Mouse (Mus musculus): Measurements from ENCODE around the gene Chst10. TPM values are rescaled to one million over a fixed set of nuclear protein-coding genes. Genes with fewer than 3 reads are reported as not detected.

Chst10 gene
- polyA plus RNA-seq, 1 experiment from 2014 or later = 14.3 TPM

DNA sequence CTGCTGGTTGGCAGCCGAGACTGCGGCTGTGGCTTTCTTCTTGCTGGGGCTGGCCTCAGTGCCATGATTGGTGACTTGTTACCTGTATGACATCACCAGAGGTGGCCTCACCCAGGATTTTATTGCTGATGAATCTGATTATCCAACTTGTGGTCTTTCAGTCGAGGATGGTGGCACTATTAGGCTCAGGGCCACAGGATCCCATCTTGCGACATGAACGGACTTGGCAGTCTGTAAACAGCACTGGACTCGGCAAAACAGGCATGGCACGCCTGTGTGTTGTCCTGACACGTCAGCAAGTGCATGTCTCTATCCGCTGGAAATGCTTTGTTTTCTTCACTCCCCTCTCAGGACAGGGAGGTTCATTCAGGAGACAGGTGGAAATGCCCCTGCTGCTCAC lies 33.6 kb downstream of the Chst10 start:
- ATAC-seq (ENCODE audit: insufficient number of reproducible peaks, insufficient read depth, low FRiP score, low TSS enrichment, low read depth) = no peak
- WGBS = 74% methylated on average over 9 of the region's 9 CpGs
- H3K4me3 ChIP-seq = no peak overlapping the region
- H3K27ac ChIP-seq = no peak overlapping the region
- no peaks in the 10 kb centered on the region for H3K27me3 ChIP-seq
- H3K9me3 ChIP-seq = no peaks in the 10 kb centered on the region
- peaks cover 36% of the 10 kb centered on the region for H3K36me3 ChIP-seq
- no peak overlapping the region for H3K4me2 ChIP-seq
- H3K9ac ChIP-seq = 0 out of 2 replicates have a peak overlapping the region, but pooled peaks have one; percentile 11
- H3K4me1 ChIP-seq = no peaks in the 10 kb centered on the region

DNA sequence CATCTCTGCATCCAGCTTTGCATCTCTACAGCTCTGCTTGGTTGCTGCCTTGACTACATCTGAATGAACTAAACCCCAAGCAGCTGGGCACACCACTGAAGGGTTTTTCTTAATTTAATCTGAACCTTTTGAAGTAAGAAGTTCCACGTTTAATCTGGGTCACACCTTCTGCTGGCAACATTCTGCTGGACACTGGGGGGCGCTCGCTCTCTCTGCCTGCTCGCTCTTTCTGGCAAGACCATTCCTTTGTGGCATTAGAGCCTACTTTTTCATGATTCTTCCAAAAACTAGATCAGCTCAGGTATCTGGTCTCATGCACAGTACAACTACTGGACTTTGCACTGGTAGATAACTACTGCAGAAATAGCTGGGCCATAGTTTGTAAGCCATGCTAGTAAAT lies 35.7 kb downstream of the Chst10 start:
- Histone ChIP-seq H3K36me3 (peaks cover 28% of the 10 kb centered on the region), H3K9me3 (no peaks in the 10 kb centered on the region), H3K27ac (no peak overlapping the region), H3K4me3 (no peak overlapping the region), H3K27me3 (no peaks in the 10 kb centered on the region), H3K4me2 (no peak overlapping the region), H3K9ac (no peak overlapping the region), H3K4me1 (no peaks in the 10 kb centered on the region)
- ATAC-seq (ENCODE audit: insufficient number of reproducible peaks, insufficient read depth, low FRiP score, low TSS enrichment, low read depth) = no peak
- WGBS = 18% methylated on average over 4 of the region's 4 CpGs

DNA sequence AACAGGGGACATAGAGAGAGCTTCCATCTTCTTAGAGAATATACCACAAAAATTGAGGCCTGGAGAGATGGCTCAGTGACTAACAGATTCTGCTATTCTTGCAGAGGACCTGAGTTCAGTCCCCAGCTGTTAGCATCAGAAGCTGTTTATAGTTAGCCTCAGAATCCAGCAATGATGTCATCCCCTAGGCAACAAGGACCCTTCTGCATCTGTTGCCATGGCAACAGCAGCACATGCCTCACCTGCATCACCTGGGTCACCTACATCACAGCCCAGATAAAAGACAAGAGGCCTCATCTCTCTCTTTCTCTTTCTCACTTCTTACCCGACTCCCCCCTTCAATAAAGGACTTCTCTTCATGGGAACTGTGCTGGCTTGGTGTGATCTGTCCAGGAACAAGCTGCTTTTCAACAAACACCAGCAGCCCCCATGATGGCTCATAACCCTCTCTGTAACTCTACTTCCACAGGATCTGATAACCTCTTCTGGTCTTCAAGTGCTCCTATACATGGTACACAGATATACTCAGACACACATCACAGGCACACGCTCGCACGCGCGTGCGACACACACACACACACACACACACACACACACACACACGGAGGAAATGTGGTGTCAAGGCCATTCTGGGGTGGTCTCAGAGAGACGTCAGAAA lies 37.0 kb downstream of the Chst10 start:
- ATAC-seq (ENCODE audit: insufficient number of reproducible peaks, insufficient read depth, low FRiP score, low TSS enrichment, low read depth) = no peak
- Histone ChIP-seq H3K4me1 (no peaks in the 10 kb centered on the region), H3K9ac (no peak overlapping the region), H3K27ac (no peak overlapping the region), H3K27me3 (no peaks in the 10 kb centered on the region), H3K4me3 (no peak overlapping the region), H3K9me3 (no peaks in the 10 kb centered on the region), H3K4me2 (no peak overlapping the region), H3K36me3 (peaks cover 18% of the 10 kb centered on the region)
- 88% methylated on average over 9 of the region's 9 CpGs for WGBS

- H3K4me2 ChIP-seq = no peak overlapping the region
- peaks cover 12% of the 10 kb centered on the region for H3K36me3 ChIP-seq
- no peak overlapping the region for H3K4me3 ChIP-seq
- 83% methylated on average over 5 of the region's 5 CpGs for WGBS
- no peak overlapping the region for H3K9ac ChIP-seq
- H3K27me3 ChIP-seq = no peaks in the 10 kb centered on the region
- ATAC-seq (ENCODE audit: insufficient number of reproducible peaks, insufficient read depth, low FRiP score, low TSS enrichment, low read depth) = no peak
- no peaks in the 10 kb centered on the region for H3K9me3 ChIP-seq
- no peaks in the 10 kb centered on the region for H3K4me1 ChIP-seq
- H3K27ac ChIP-seq = no peak overlapping the region
Measured at GRCm38 (mm10) chr1:38860207-38860606, 37.8 kb downstream of the Chst10 start.

GRCm38 (mm10) chr1:38856196-38856595 lies 41.8 kb downstream of the Chst10 start:
- no peaks in the 10 kb centered on the region for H3K9me3 ChIP-seq
- no peak overlapping the region for H3K9ac ChIP-seq
- H3K27me3 ChIP-seq = no peaks in the 10 kb centered on the region; the same call in 1 of the 2 replicates
- no peak overlapping the region for H3K4me3 ChIP-seq
- H3K36me3 ChIP-seq = no peaks in the 10 kb centered on the region
- no peak overlapping the region for H3K4me2 ChIP-seq
- WGBS = 12% methylated on average over 3 of the region's 3 CpGs
- no peak for ATAC-seq (ENCODE audit: insufficient number of reproducible peaks, insufficient read depth, low FRiP score, low TSS enrichment, low read depth)
- H3K27ac ChIP-seq = no peak overlapping the region
- no peaks in the 10 kb centered on the region for H3K4me1 ChIP-seq

- Histone ChIP-seq H3K4me2 (no peak overlapping the region), H3K27ac (no peak overlapping the region), H3K4me3 (no peak overlapping the region), H3K36me3 (no peaks in the 10 kb centered on the region), H3K27me3 (no peaks in the 10 kb centered on the region; the same call in 1 of the 2 replicates), H3K9ac (no peak overlapping the region), H3K9me3 (no peaks in the 10 kb centered on the region), H3K4me1 (no peaks in the 10 kb centered on the region)
- 59% methylated on average over 2 of the region's 2 CpGs for WGBS
- no peak for ATAC-seq (ENCODE audit: insufficient number of reproducible peaks, insufficient read depth, low FRiP score, low TSS enrichment, low read depth)
Measured at GRCm38 (mm10) chr1:38852250-38852649, 45.7 kb downstream of the Chst10 start.

GRCm38 (mm10) chr1:38850650-38851049 lies 47.3 kb downstream of the Chst10 start:
- Histone ChIP-seq H3K27me3 (no peaks in the 10 kb centered on the region; the same call in 1 of the 2 replicates), H3K9ac (no peak overlapping the region), H3K4me3 (no peak overlapping the region), H3K4me2 (no peak overlapping the region), H3K27ac (no peak overlapping the region), H3K4me1 (no peaks in the 10 kb centered on the region), H3K9me3 (no peaks in the 10 kb centered on the region), H3K36me3 (no peaks in the 10 kb centered on the region)
- no peak for ATAC-seq (ENCODE audit: insufficient number of reproducible peaks, insufficient read depth, low FRiP score, low TSS enrichment, low read depth)
- 88% methylated on average over 2 of the region's 2 CpGs for WGBS

DNA sequence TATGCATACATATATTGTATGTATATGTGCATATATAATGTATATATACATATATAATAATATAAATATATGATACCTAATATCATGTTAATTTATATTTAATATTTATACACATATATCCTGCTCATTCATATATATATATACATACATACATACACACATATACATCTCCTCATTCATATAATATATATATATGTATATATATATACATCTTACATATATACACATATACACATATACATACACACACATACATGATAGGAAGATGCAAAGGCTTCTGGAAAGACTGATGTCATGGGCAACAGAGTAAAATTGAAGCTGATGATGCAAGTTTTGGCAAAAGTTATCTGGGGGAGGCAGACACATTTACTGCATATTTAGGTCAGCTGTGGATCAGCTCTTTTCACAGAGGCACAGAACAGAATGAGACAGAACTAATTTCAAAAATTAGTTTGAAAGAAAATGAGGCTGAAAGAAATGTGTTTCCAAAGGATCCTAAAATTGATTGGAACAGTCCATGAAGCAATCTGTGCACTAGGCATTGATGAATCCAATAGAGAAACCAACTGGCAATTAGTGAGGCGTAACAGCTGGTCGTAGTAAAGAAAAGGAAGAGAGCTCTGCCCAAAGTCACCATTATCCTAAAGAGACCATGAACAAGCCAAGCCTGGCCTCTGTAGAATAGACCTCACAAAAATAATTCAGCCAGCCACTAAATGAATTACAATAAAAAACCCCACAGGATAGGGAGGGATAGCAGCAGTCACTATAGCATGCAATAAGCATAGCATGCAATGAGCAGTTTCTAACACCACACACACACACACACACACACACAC lies 49.3 kb downstream of the Chst10 start:
- Histone ChIP-seq H3K36me3 (no peaks in the 10 kb centered on the region), H3K9ac (no peak overlapping the region), H3K9me3 (no peaks in the 10 kb centered on the region), H3K4me1 (no peaks in the 10 kb centered on the region), H3K4me2 (no peak overlapping the region), H3K4me3 (no peak overlapping the region), H3K27ac (no peak overlapping the region), H3K27me3 (no peaks in the 10 kb centered on the region; the same call in 1 of the 2 replicates)
- 74% methylated on average over 2 of the region's 2 CpGs for WGBS
- no peak for ATAC-seq (ENCODE audit: insufficient number of reproducible peaks, insufficient read depth, low FRiP score, low TSS enrichment, low read depth)

DNA sequence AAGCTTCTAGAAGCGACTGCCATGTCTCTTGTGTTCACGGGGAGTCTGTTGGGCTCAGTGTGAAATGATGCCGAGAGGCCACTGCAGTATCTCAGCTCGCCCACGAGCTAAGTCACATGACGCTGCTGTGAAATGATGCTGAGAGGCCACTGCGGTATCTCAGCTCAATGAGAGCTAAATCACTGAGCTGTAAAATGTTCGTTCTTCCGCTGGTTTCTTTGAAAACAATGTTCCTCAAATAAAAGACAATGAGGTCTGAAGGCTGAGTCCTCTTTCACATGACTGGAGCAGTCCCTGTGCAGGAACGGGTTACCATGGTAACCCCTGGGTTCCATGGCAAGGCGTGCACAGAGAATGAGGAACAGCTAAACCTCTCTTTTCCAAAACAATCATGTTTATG lies 50.0 kb downstream of the Chst10 start:
- H3K9ac ChIP-seq = no peak overlapping the region
- H3K9me3 ChIP-seq = no peaks in the 10 kb centered on the region
- no peak overlapping the region for H3K27ac ChIP-seq
- H3K36me3 ChIP-seq = no peaks in the 10 kb centered on the region
- H3K27me3 ChIP-seq = no peaks in the 10 kb centered on the region; the same call in 1 of the 2 replicates
- H3K4me3 ChIP-seq = no peak overlapping the region
- H3K4me1 ChIP-seq = no peaks in the 10 kb centered on the region
- WGBS = 59% methylated on average over 11 of the region's 11 CpGs
- ATAC-seq (ENCODE audit: insufficient number of reproducible peaks, insufficient read depth, low FRiP score, low TSS enrichment, low read depth) = no peak
- H3K4me2 ChIP-seq = no peak overlapping the region

- no peaks in the 10 kb centered on the region for H3K4me1 ChIP-seq
- H3K9me3 ChIP-seq = no peaks in the 10 kb centered on the region
- no peak for ATAC-seq (ENCODE audit: insufficient number of reproducible peaks, insufficient read depth, low FRiP score, low TSS enrichment, low read depth)
- H3K4me3 ChIP-seq = no peak overlapping the region
- peaks cover 13% of the 10 kb centered on the region for H3K27me3 ChIP-seq
- WGBS = 56% methylated on average over 4 of the region's 4 CpGs
- no peak overlapping the region for H3K27ac ChIP-seq
- H3K4me2 ChIP-seq = no peak overlapping the region
- no peak overlapping the region for H3K9ac ChIP-seq
- H3K36me3 ChIP-seq = no peaks in the 10 kb centered on the region
Measured at GRCm38 (mm10) chr1:38843275-38843674, 54.7 kb downstream of the Chst10 start.

- WGBS = 57% methylated on average over 1 of the region's 1 CpGs
- H3K4me2 ChIP-seq = no peak overlapping the region
- H3K27ac ChIP-seq = no peak overlapping the region
- no peak overlapping the region for H3K4me3 ChIP-seq
- ATAC-seq (ENCODE audit: insufficient number of reproducible peaks, insufficient read depth, low FRiP score, low TSS enrichment, low read depth) = no peak
- no peaks in the 10 kb centered on the region for H3K4me1 ChIP-seq
- peaks cover 17% of the 10 kb centered on the region for H3K27me3 ChIP-seq
- no peak overlapping the region for H3K9ac ChIP-seq
- H3K36me3 ChIP-seq = no peaks in the 10 kb centered on the region
- no peaks in the 10 kb centered on the region for H3K9me3 ChIP-seq
Measured at GRCm38 (mm10) chr1:38842861-38843260, 55.1 kb downstream of the Chst10 start.

DNA sequence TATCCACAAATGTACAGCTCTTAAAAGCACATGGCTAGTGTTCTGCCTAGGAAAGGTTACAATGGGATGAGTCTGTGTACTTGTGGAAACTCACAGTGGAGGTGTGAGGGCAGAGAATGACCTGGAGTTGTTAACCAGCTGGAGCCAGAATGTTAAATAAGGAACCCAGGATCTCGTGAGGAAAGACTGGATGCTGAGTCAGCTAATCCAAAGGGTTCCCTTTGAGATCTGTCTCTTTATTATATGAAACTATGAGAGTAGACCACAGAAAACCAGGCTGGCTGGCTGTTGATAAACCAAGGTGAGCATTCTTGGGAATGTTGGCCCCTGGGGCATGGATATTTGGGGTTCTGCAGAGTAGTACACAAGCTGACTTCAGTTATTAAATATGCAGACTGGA lies 58.0 kb downstream of the Chst10 start:
- 39% methylated on average over 1 of the region's 1 CpGs for WGBS
- Histone ChIP-seq H3K27ac (no peak overlapping the region), H3K36me3 (no peaks in the 10 kb centered on the region), H3K4me1 (peaks cover 5% of the 10 kb centered on the region; the same call in 1 of the 2 replicates), H3K4me2 (no peak overlapping the region), H3K27me3 (peaks cover 43% of the 10 kb centered on the region), H3K9ac (no peak overlapping the region), H3K4me3 (no peak overlapping the region), H3K9me3 (no peaks in the 10 kb centered on the region)
- ATAC-seq (ENCODE audit: insufficient number of reproducible peaks, insufficient read depth, low FRiP score, low TSS enrichment, low read depth) = no peak
